Mouse (Mus musculus) left cerebral cortex, adult 11 months (tissue): ENCODE results near the gene Esrrg.

Source experiments
- DNase-seq: peaks from one replicate; pipeline ENCODE4 v3.0.0; 2022; ENCODE audit warnings: low spot score

Gene Esrrg

GRCm38 (mm10) chr1:187779589-187780178 lies 171.1 kb downstream of the Esrrg start:
- DNase-seq: no peak

- DNase-seq: peak; percentile 50
These were observed 176.6 kb downstream of the Esrrg start for GRCm38 (mm10) chr1:187785226-187785625.

- no peak for DNase-seq
These were observed 178.7 kb downstream of the Esrrg start for GRCm38 (mm10) chr1:187787055-187788016.

GRCm38 (mm10) chr1:187794240-187794930 lies 185.8 kb downstream of the Esrrg start:
- no peak for DNase-seq

- DNase-seq: no peak
These were observed 187.0 kb downstream of the Esrrg start for GRCm38 (mm10) chr1:187795551-187795950.

GRCm38 (mm10) chr1:187799300-187799699 lies 190.7 kb downstream of the Esrrg start:
- no peak for DNase-seq

GRCm38 (mm10) chr1:187800761-187801160 lies 192.2 kb downstream of the Esrrg start:
- DNase-seq: no peak

GRCm38 (mm10) chr1:187803566-187803965 lies 195.0 kb downstream of the Esrrg start:
- DNase-seq: no peak

- DNase-seq: no peak
These were observed 195.4 kb downstream of the Esrrg start for GRCm38 (mm10) chr1:187803997-187804396.

- DNase-seq: no peak
These were observed 196.4 kb downstream of the Esrrg start for GRCm38 (mm10) chr1:187805001-187805400.

GRCm38 (mm10) chr1:187807477-187808390 lies 199.1 kb downstream of the Esrrg start:
- DNase-seq: no peak

- no peak for DNase-seq
These were observed 199.9 kb downstream of the Esrrg start for GRCm38 (mm10) chr1:187808391-187808922.

GRCm38 (mm10) chr1:187809546-187809945 lies 201.0 kb downstream of the Esrrg start:
- DNase-seq: no peak

GRCm38 (mm10) chr1:187819406-187819805 lies 210.8 kb downstream of the Esrrg start:
- DNase-seq: no peak

- DNase-seq: no peak
These were observed 212.8 kb downstream of the Esrrg start for GRCm38 (mm10) chr1:187821368-187821811.

GRCm38 (mm10) chr1:187823351-187823750 lies 214.8 kb downstream of the Esrrg start:
- DNase-seq: no peak

GRCm38 (mm10) chr1:187825421-187826097 lies 217.0 kb downstream of the Esrrg start:
- no peak for DNase-seq

- DNase-seq: no peak
These were observed 217.5 kb downstream of the Esrrg start for GRCm38 (mm10) chr1:187826140-187826539.

GRCm38 (mm10) chr1:187826869-187827268 lies 218.3 kb downstream of the Esrrg start:
- DNase-seq: no peak

- DNase-seq: no peak
These were observed 222.3 kb downstream of the Esrrg start for GRCm38 (mm10) chr1:187830937-187831336.

GRCm38 (mm10) chr1:187832851-187833250 lies 224.3 kb downstream of the Esrrg start:
- DNase-seq: no peak
